Mouse (Mus musculus) liver, embryonic 13.5 days (tissue): ENCODE measurements around the gene Rubcnl. TPM values are rescaled to one million over a fixed set of nuclear protein-coding genes. Genes with fewer than 3 reads are reported as not detected.
A peak's percentile ranks its signal among the peaks of the same experiment; 100 is the strongest.

Experiments used
- ATAC-seq: fragments of 200-750 bp; cut with Nextera tagmentation; 2 replicates; pipeline ENCODE4 v1.8.0; 2017; ENCODE audit warnings: low read depth, mild to moderate bottlenecking, moderate number of reproducible peaks, moderate library complexity
- DNase-seq: peaks from one replicate; pipeline ENCODE4 v3.0.0; 2022
- H3K27ac ChIP-seq: fragments of 300-500 bp; sonication (generic); 2 replicates; pipeline ENCODE4 v1.5.1; 2015; ENCODE audit warnings: moderate library complexity, mild to moderate bottlenecking, inconsistent platforms
- H3K27me3 ChIP-seq: fragments of 300-500 bp; sonication (generic); 2 replicates; pipeline ENCODE4 v1.6.1; 2015; ENCODE audit warnings: mild to moderate bottlenecking, inconsistent platforms
- H3K36me3 ChIP-seq: fragments of 300-500 bp; sonication (generic); 2 replicates; pipeline ENCODE4 v1.6.1; 2015; ENCODE audit warnings: mild to moderate bottlenecking, inconsistent platforms
- H3K4me1 ChIP-seq: fragments of 300-500 bp; sonication (generic); replicated peaks from 2 replicates; pipeline ENCODE4 v1.6.1; 2015; ENCODE audit warnings: inconsistent platforms
- H3K4me2 ChIP-seq: fragments of 300-500 bp; sonication (generic); 2 replicates; pipeline ENCODE4 v1.6.1; 2015; ENCODE audit warnings: inconsistent platforms, mild to moderate bottlenecking, moderate library complexity
- H3K4me3 ChIP-seq: fragments of 300-500 bp; sonication (generic); replicated peaks from 2 replicates; pipeline ENCODE4 v1.5.1; 2015; ENCODE audit warnings: mild to moderate bottlenecking, inconsistent platforms
- H3K9ac ChIP-seq: fragments of 300-500 bp; sonication (generic); 2 replicates; pipeline ENCODE4 v1.6.1; 2015; ENCODE audit warnings: mild to moderate bottlenecking, inconsistent platforms
- H3K9me3 ChIP-seq: fragments of 300-500 bp; sonication (generic); replicated peaks from 2 replicates; pipeline ENCODE4 v1.6.1; 2016; ENCODE audit warnings: inconsistent platforms
- WGBS: fragments of 180-500 bp; shearing (Covaris S2); methylation state at CpG from one replicate; pipeline ENCODE4 v1.1.7; 2015; ENCODE audit not compliant: insufficient replicate concordance; 5-methylcytosine and 5-hydroxymethylcytosine counted together
- polyA plus RNA-seq: library from polyadenylated mRNA; unstranded; fragments of >200 nt; fragmentation: Nextera tagmentation; extraction: Ambion mirVana; gene quantifications from 2 replicates; pipeline ENCODE4 v1.2.1, GENCODE M21; 2015

Gene Rubcnl
- polyA plus RNA-seq, 1 experiment from 2014 or later: 0.20 TPM

DNA sequence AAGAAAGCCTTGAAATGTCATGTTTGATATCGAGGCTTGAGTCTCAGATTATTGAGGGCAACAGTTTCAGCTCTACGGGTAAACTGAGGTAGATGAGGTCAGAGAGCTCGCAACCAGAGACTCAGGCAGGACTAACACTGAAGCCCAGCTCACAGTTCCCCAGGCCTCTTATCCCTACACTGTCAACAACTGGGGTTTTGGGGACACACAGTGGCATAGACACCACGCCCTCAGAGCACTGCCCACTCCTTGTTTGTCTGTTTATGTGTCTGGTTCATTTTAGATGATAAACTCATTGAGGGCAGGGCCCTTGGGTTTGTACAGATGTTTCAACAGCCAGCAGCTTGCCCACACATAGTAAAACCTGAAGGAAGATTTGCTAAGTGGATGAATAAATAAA lies 25.9 kb upstream of the Rubcnl start:
- ATAC-seq (peak; percentile 63), DNase-seq (no peak)
- 65% methylated on average over 4 of the region's 4 CpGs for WGBS
- Histone ChIP-seq H3K36me3 (no peaks in the 10 kb centered on the region), H3K27me3 (no peaks in the 10 kb centered on the region), H3K9ac (no peak overlapping the region), H3K4me2 (no peak overlapping the region), H3K4me1 (peaks cover 24% of the 10 kb centered on the region), H3K4me3 (no peak overlapping the region), H3K27ac (no peak overlapping the region), H3K9me3 (no peaks in the 10 kb centered on the region)

DNA sequence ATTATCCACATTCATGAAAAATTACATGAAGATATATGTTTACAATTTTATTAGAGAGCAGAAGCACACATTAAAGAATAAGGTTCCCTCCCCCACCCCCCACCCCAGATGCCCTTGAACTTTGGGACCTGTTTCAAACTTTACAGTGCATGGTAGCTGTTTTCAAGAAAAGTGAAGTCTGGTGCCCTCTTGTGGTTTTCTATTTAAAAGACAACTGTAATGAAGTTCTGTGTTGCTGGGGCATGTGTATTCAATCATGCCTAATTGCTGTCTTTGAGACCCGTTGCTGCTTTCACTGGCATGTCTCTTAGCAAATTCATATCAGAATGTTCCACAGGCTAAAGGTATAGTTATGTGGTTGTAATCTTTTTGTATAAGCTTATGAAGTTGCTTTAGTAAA lies 25.3 kb upstream of the Rubcnl start:
- Histone ChIP-seq H3K4me3 (no peak overlapping the region), H3K36me3 (no peaks in the 10 kb centered on the region), H3K27me3 (no peaks in the 10 kb centered on the region), H3K4me2 (no peak overlapping the region), H3K9ac (no peak overlapping the region), H3K9me3 (no peaks in the 10 kb centered on the region), H3K4me1 (peaks cover 23% of the 10 kb centered on the region), H3K27ac (no peak overlapping the region)
- DNase-seq (no peak), ATAC-seq (no peak)
- 10% methylated on average over 1 of the region's 1 CpGs for WGBS

DNA sequence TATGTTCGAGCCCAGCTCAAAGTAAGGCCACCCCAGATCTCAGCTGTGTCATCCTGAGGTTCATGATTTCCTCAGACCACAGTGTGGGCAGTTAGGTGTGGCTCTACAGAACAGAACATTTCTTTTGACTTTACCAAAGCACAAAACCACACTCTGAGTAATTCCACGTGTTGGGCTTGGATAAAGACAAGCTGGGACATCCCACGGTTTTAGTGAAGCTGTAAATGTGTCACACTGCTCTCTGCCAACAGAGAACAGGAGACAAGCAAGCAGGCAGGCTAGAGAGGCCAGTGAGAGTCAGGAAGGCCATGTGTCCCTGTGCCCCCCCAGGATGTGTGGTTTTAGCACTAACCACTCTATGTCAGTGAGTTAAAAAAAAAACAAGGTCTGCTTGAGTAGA lies 19.3 kb upstream of the Rubcnl start:
- WGBS: 21% methylated on average over 3 of the region's 3 CpGs
- ATAC-seq: no peak

DNA sequence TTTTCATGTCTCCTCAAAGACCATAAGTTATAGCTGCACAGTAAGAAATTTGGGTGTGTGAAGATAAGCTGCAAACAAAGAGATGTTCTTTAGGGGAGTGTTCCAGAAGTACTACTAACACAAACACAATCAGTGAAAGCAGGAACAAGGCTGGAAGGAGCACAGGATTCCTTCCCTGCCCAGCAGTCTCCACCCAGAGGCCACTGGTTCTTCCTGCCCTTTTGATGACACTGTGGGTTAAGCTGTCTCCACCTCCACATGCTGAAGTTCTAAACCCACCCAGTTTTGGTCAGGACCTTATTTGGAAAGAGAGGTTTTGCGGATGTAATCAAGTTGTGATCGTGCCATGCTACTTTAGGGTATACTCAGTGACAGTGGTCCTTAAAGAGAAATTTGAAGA lies 18.8 kb upstream of the Rubcnl start:
- Histone ChIP-seq H3K4me3 (no peak overlapping the region), H3K4me1 (no peaks in the 10 kb centered on the region), H3K4me2 (no peak overlapping the region), H3K9me3 (no peaks in the 10 kb centered on the region), H3K27me3 (no peaks in the 10 kb centered on the region), H3K36me3 (no peaks in the 10 kb centered on the region), H3K9ac (no peak overlapping the region), H3K27ac (no peak overlapping the region)
- 74% methylated on average over 2 of the region's 2 CpGs for WGBS
- ATAC-seq (no peak), DNase-seq (no peak)

More for the DNA sequence above, 19.3 kb upstream of the Rubcnl start:
- Histone ChIP-seq H3K9me3 (no peaks in the 10 kb centered on the region), H3K9ac (no peak overlapping the region), H3K4me2 (no peak overlapping the region), H3K36me3 (no peaks in the 10 kb centered on the region), H3K27me3 (no peaks in the 10 kb centered on the region), H3K4me1 (0 out of 2 replicates have a peak, but pooled peaks cover under 1% of the 10 kb centered on the region), H3K4me3 (no peak overlapping the region), H3K27ac (no peak overlapping the region)
- no peak for DNase-seq

DNA sequence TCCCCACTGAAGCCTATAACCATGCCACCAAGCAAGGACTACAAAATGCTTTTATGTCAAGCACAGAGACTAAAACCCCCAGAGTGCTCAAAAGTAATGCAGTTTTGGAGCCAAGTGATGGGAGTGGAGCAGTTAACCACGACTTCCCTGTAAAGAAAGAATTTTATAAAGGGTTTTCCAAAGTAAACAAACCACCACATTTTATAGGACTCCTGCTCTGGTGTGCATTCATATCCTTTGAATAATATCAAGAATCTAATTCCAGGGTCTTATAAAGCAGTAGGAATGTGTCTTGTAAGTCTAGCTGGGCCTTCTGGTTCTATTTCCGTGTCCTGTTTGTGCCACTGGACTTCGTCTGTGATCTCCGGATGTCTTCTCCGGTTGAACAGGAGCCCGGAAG lies 14.5 kb upstream of the Rubcnl start:
- H3K27ac ChIP-seq: no peak overlapping the region
- ATAC-seq (no peak), DNase-seq (no peak)
- H3K4me3 ChIP-seq: no peak overlapping the region
- H3K9ac ChIP-seq: no peak overlapping the region
- no peaks in the 10 kb centered on the region for H3K36me3 ChIP-seq
- H3K4me2 ChIP-seq: no peak overlapping the region
- H3K4me1 ChIP-seq: no peaks in the 10 kb centered on the region; the same call in 1 of the 2 replicates
- no peaks in the 10 kb centered on the region for H3K27me3 ChIP-seq
- H3K9me3 ChIP-seq: no peaks in the 10 kb centered on the region
- 69% methylated on average over 6 of the region's 6 CpGs for WGBS

DNA sequence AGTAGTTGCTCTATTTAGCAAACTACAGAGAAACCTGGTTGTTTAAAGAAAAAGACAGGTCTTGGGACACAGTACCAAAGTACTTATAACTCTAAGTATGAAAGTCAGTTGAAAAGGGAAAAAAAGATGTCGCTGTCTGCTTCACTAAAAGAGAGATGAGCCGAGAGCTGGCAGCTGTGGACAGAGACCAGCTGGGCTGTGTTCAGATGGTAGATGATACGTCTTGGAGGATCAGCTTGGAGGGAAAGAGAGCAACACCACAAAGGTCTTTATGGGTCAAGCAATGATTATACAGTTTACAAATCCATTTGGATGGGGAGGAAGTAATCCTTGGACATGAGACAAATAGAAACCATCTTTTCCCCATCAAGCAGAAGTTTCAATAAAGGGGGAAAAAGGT lies 12.5 kb upstream of the Rubcnl start:
- Histone ChIP-seq H3K4me2 (no peak overlapping the region), H3K36me3 (no peaks in the 10 kb centered on the region), H3K4me1 (no peaks in the 10 kb centered on the region; the same call in 1 of the 2 replicates), H3K27ac (no peak overlapping the region), H3K4me3 (no peak overlapping the region), H3K9me3 (no peaks in the 10 kb centered on the region), H3K27me3 (no peaks in the 10 kb centered on the region), H3K9ac (no peak overlapping the region)
- no peak for ATAC-seq
- no peak for DNase-seq
- WGBS: 61% methylated on average over 3 of the region's 3 CpGs

DNA sequence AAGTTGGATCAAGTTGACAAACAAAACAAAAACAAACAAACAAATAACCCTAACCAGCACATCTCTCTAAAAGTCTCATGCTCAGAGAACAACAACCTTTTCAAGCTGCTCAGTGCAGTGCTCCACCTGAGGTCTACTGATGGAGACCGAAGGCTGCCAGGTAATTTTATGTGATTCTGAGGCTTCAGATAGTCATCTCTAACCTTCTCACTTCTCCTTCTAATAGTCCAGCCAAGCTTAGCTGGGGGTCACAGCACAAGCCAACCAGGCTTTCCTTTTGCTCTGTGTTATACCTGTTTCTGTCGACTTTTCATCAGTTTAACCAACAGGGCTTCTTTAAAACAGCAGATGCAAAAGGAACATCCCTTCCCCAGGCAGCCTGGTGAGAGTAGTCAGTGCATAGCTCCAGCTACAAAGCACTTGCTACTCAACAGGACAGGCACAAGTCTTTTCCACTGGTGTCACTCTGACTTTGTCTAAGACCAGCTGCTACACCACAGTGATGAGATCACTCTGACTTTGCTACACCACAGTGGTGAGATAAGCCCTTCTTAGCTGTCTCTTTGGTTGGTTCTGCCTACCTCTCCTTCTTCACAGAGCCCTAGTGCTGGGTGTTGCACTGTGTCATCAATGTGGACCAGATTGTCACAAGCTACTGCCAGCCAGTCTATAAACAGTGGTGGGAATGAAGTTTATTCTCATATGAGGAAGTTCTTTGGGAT lies 10.2 kb upstream of the Rubcnl start:
- WGBS: 63% methylated on average over 2 of the region's 2 CpGs
- no peaks in the 10 kb centered on the region; the same call in 1 of the 2 replicates for H3K4me1 ChIP-seq
- no peaks in the 10 kb centered on the region for H3K9me3 ChIP-seq
- H3K27me3 ChIP-seq: no peaks in the 10 kb centered on the region
- no peak overlapping the region for H3K4me3 ChIP-seq
- DNase-seq: no peak
- no peak for ATAC-seq
- no peaks in the 10 kb centered on the region for H3K36me3 ChIP-seq
- H3K4me2 ChIP-seq: no peak overlapping the region
- no peak overlapping the region for H3K9ac ChIP-seq
- H3K27ac ChIP-seq: no peak overlapping the region

DNA sequence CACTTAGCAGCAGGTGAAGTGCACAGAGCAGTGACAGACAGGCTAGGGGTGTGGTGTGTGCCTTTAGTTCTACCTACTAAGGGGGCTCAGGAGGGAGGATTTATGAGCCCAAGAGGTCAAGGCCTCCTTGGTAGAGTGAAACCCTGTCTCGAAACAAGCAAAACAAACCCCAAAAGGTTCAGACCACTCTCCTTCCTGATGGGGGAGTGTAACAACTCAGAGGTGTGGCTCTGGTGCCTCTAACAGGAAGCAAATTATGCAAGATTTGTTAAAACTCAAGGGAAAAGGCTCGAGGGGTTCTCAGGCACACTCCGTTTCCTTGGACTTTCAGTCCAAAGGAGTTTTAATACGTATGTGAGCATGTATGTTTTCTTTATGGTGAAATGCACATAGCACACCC lies 5.5 kb upstream of the Rubcnl start:
- H3K27ac ChIP-seq: no peak overlapping the region
- WGBS: 23% methylated on average over 4 of the region's 4 CpGs

DNA sequence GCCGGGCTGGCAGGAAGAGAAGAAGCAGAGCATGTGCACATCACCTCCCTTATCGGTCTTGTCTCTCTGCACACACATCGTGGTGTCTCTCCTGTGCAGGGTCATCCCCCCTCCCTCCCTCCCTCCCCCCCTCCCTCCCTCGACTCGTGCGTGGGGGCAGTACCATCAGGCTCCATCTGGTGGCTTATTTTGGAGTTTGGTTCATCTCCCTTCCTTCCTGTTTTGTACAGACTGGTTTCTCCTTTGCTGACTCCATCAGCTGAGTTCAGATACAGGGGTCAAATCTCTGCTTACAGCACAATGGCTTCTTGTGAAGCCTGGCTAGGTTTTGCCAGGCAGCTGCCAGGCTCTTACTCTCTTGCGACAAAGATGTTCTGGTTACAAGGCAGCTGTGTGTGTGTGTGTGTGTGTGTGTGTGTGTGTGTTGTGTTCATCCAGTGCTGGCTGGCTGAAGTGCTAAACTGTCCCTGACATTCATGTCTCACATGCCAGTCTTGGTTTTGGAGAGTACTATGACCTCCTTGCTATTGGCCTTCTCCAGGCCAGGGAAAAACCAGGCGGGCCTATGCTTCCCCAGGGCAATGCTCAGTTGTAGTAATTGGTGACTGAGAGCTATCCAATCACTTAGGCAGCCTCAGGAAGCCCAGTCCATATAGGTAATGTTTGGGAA lies 4.7 kb upstream of the Rubcnl start:
- ATAC-seq: peak; percentile 65
- Histone ChIP-seq H3K4me2 (no peak overlapping the region), H3K27ac (no peak overlapping the region), H3K27me3 (peaks cover 2% of the 10 kb centered on the region; the same call in 1 of the 2 replicates), H3K9me3 (no peaks in the 10 kb centered on the region), H3K9ac (no peak overlapping the region), H3K4me1 (peaks cover 10% of the 10 kb centered on the region), H3K4me3 (no peak overlapping the region), H3K36me3 (no peaks in the 10 kb centered on the region)
- 19% methylated on average over 8 of the region's 8 CpGs for WGBS
- no peak for DNase-seq

More for the DNA sequence above, 5.5 kb upstream of the Rubcnl start:
- H3K4me2 ChIP-seq: no peak overlapping the region
- no peaks in the 10 kb centered on the region for H3K36me3 ChIP-seq
- no peaks in the 10 kb centered on the region for H3K27me3 ChIP-seq
- no peak overlapping the region for H3K4me3 ChIP-seq
- H3K4me1 ChIP-seq: peaks cover 10% of the 10 kb centered on the region
- ATAC-seq: no peak
- H3K9me3 ChIP-seq: no peaks in the 10 kb centered on the region
- H3K9ac ChIP-seq: no peak overlapping the region
- no peak for DNase-seq

DNA sequence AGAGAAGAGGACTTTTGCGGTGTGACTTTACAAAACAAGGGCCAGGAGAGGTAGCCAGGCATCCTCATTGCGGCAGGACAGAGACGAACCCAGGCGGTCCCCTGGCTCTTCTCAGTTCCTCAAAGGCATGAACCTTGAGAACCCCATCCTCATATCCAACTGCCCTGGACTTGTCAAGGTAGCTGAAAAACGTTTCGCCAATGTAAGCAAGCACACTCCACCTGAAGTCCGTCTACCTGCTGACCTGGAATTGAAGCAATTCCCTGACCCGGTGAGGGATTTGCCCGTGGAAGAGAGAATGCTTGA lies 841 bp downstream of the Rubcnl start:
- Histone ChIP-seq H3K36me3 (no peaks in the 10 kb centered on the region), H3K4me1 (peaks cover 3% of the 10 kb centered on the region), H3K9me3 (no peaks in the 10 kb centered on the region), H3K27me3 (peaks cover 15% of the 10 kb centered on the region), H3K27ac (no peak overlapping the region), H3K4me3 (peak overlapping the region; percentile 63), H3K9ac (peak overlapping the region; percentile 59; the same call in 1 of the 2 replicates), H3K4me2 (peak overlapping the region; percentile 82)
- WGBS: 64% methylated on average over 9 of the region's 9 CpGs
- ATAC-seq (no peak), DNase-seq (no peak)

DNA sequence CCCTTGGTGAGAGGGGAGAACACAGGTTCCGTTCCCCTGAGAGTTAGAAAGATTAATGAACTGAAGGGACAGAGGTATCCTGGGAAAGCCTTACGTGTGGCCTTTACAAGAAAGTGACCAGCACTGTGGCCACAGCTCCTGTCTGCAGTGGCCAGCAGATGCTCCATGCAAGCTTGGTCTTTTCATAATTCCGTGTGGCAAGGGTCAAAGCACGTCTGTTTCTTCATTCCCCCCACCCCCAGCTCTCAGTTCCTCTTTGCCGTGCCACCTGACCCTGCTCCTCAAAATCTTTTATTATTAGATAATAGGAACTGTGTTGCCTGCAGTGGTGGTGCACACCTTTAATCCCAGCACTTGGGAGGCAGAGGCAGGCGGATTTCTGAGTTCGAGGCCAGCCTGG lies 1.4 kb downstream of the Rubcnl start:
- WGBS: 51% methylated on average over 7 of the region's 7 CpGs
- peak overlapping the region; percentile 82; the same call in 1 of the 2 replicates for H3K4me2 ChIP-seq
- H3K4me3 ChIP-seq: no peak overlapping the region

More for the DNA sequence above, 1.4 kb downstream of the Rubcnl start:
- DNase-seq (no peak), ATAC-seq (no peak)
- Histone ChIP-seq H3K4me1 (peaks cover 3% of the 10 kb centered on the region), H3K27ac (no peak overlapping the region), H3K9ac (no peak overlapping the region), H3K9me3 (no peaks in the 10 kb centered on the region), H3K36me3 (no peaks in the 10 kb centered on the region), H3K27me3 (peaks cover 15% of the 10 kb centered on the region)
